Mouse (Mus musculus) neural tube, embryonic 11.5 days (tissue): ENCODE data around the gene Rab3a. TPM values are rescaled to one million over a fixed set of nuclear protein-coding genes. Genes with fewer than 3 reads are reported as not detected.
A peak's percentile ranks its signal among the peaks of the same experiment; 100 is the strongest.

Experiments used
- ATAC-seq: fragments of 200-750 bp; cut with Nextera tagmentation; 2 replicates; pipeline ENCODE4 v1.8.0; 2017; ENCODE audit warnings: moderate number of reproducible peaks, mild to moderate bottlenecking, moderate TSS enrichment, moderate library complexity; ENCODE audit not compliant: insufficient read depth, low FRiP score, low TSS enrichment
- DNase-seq: peaks from one replicate; pipeline ENCODE4 v3.0.0-alpha.2; 2015; ENCODE audit warnings: low spot score
- H3K27ac ChIP-seq: fragments of 300-500 bp; sonication (generic); 2 replicates; pipeline ENCODE4 v1.5.1; 2014; ENCODE audit warnings: low read depth, mild to moderate bottlenecking, low read length
- H3K27me3 ChIP-seq: fragments of 300-500 bp; sonication (generic); 2 replicates; pipeline ENCODE4 v1.6.1; 2014; ENCODE audit warnings: mild to moderate bottlenecking, low read length, mixed read lengths; ENCODE audit not compliant: control insufficient read depth, insufficient read depth
- H3K36me3 ChIP-seq: fragments of 300-500 bp; sonication (generic); 2 replicates; pipeline ENCODE4 v1.6.1; 2014; ENCODE audit warnings: mild to moderate bottlenecking, low read length, moderate library complexity, mixed read lengths; ENCODE audit not compliant: control insufficient read depth, insufficient read depth
- H3K4me1 ChIP-seq: fragments of 300-500 bp; sonication (generic); 2 replicates; pipeline ENCODE4 v1.6.1; 2014; ENCODE audit warnings: low read length, mixed read lengths; ENCODE audit not compliant: control insufficient read depth, insufficient read depth
- H3K4me2 ChIP-seq: fragments of 300-500 bp; sonication (generic); 2 replicates; pipeline ENCODE4 v1.6.1; 2014; ENCODE audit warnings: low read depth, mild to moderate bottlenecking, moderate library complexity
- H3K4me3 ChIP-seq: fragments of 300-500 bp; sonication (generic); 2 replicates; pipeline ENCODE4 v1.5.1; 2014; ENCODE audit warnings: low read depth, low read length
- H3K9ac ChIP-seq: fragments of 300-500 bp; sonication (generic); 2 replicates; pipeline ENCODE4 v1.6.1; 2014; ENCODE audit warnings: mild to moderate bottlenecking, low read length
- H3K9me3 ChIP-seq: fragments of 300-500 bp; sonication (generic); 2 replicates; pipeline ENCODE4 v1.6.1; 2016; ENCODE audit warnings: low read length; ENCODE audit not compliant: control insufficient read depth
- WGBS: fragments of 180-500 bp; shearing (Covaris S2); extraction: QIAGEN DNeasy Blood & Tissue Kit; methylation state at CpG from one replicate; pipeline ENCODE4 v1.1.7; 2014; 5-methylcytosine and 5-hydroxymethylcytosine counted together
- polyA plus RNA-seq: library from polyadenylated mRNA; unstranded; fragments of >200 nt; fragmentation: Nextera tagmentation; extraction: Ambion mirVana; gene quantifications from 2 replicates; pipeline ENCODE4 v1.2.1, GENCODE M21; 2014

Gene Rab3a
- polyA plus RNA-seq, 1 experiment from 2014 or later, result 111 TPM

- no peaks in the 10 kb centered on the region for H3K9me3 ChIP-seq
- peak overlapping the region; percentile 15; the same call in 1 of the 2 replicates for H3K27ac ChIP-seq
- 0 out of 2 replicates have a peak overlapping the region, but pooled peaks have one; percentile 6 for H3K4me2 ChIP-seq
- 0 out of 2 replicates have a peak overlapping the region, but pooled peaks have one; percentile 26 for H3K9ac ChIP-seq
- DNase-seq, result peak; percentile 40
- WGBS, result 21% methylated on average over 21 of the region's 21 CpGs
- no peaks in the 10 kb centered on the region for H3K27me3 ChIP-seq
- ATAC-seq, result no peak
- H3K4me3 ChIP-seq, result no peak overlapping the region
- H3K4me1 ChIP-seq, result peaks cover 4% of the 10 kb centered on the region; the same call in 1 of the 2 replicates
- H3K36me3 ChIP-seq, result no peaks in the 10 kb centered on the region
These were observed 1.3 kb upstream of the Rab3a start for GRCm38 (mm10) chr8:70753151-70753550.

DNA sequence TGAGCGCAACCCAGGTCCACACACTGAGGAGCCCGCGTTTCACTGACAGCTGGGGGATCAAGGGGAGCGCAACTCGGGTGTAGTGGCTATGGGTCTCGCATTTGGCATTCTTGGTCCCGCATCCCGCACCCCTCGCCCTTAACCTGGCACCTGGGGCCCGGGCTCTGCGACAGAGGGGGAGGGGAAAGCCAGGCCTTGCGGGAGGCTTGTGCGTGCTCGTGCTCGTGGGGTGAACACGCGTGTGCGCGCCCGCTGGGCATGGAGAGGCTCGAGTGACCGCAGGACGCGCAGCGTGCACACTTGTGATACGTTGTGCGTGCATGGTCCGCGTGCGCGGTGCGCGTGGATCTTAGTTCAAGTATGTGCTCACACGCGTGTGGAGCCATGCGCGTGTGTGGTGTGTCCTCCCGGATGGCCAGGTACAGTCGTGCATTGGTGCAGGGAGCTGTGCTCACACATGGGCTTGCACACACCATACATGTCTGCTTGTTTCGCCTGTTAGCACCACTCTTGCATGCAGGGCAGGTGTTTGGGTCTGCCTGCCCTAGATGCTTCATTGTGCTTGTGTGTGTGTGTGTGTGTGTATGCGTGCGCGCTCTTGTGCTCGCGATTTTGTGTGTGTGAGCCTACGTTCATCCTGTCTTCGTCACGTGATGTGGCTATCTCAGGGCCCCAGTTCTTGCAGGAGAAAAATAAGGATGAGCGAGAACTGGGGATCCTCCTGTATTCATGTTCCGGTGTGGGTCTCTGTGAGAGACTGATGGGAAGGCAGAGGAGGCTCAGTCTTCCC is 587 bp downstream of the Rab3a start:
- peaks cover 10% of the 10 kb centered on the region for H3K4me1 ChIP-seq
- peak overlapping the region; percentile 86 for H3K4me2 ChIP-seq
- H3K27ac ChIP-seq, result no peak overlapping the region
- H3K9me3 ChIP-seq, result no peaks in the 10 kb centered on the region
- H3K9ac ChIP-seq, result peak overlapping the region; percentile 79
- ATAC-seq, result peak; percentile 58
- peak overlapping the region; percentile 67 for H3K4me3 ChIP-seq
- no peaks in the 10 kb centered on the region for H3K36me3 ChIP-seq
- 19% methylated on average over 50 of the region's 50 CpGs for WGBS
- DNase-seq, result peak; percentile 67
- H3K27me3 ChIP-seq, result no peaks in the 10 kb centered on the region

- ATAC-seq (no peak), DNase-seq (peak; percentile 6)
- peak overlapping the region; percentile 86 for H3K4me2 ChIP-seq
- H3K4me1 ChIP-seq, result peaks cover 11% of the 10 kb centered on the region
- no peaks in the 10 kb centered on the region for H3K36me3 ChIP-seq
- H3K27me3 ChIP-seq, result no peaks in the 10 kb centered on the region
- no peaks in the 10 kb centered on the region for H3K9me3 ChIP-seq
- WGBS, result 82% methylated on average over 24 of the region's 24 CpGs
- peak overlapping the region; percentile 67 for H3K4me3 ChIP-seq
- H3K9ac ChIP-seq, result no peak overlapping the region
- H3K27ac ChIP-seq, result no peak overlapping the region
These were observed 1.4 kb downstream of the Rab3a start for GRCm38 (mm10) chr8:70755661-70756475.

- Histone ChIP-seq H3K27me3 (no peaks in the 10 kb centered on the region), H3K36me3 (no peaks in the 10 kb centered on the region), H3K4me2 (no peak overlapping the region), H3K9ac (no peak overlapping the region), H3K9me3 (no peaks in the 10 kb centered on the region), H3K4me3 (no peak overlapping the region), H3K27ac (no peak overlapping the region), H3K4me1 (peaks cover 11% of the 10 kb centered on the region)
- no peak for ATAC-seq
- DNase-seq, result peak; percentile 9
- WGBS, result 94% methylated on average over 6 of the region's 6 CpGs
These were observed 2.1 kb downstream of the Rab3a start for GRCm38 (mm10) chr8:70756476-70757040.

DNA sequence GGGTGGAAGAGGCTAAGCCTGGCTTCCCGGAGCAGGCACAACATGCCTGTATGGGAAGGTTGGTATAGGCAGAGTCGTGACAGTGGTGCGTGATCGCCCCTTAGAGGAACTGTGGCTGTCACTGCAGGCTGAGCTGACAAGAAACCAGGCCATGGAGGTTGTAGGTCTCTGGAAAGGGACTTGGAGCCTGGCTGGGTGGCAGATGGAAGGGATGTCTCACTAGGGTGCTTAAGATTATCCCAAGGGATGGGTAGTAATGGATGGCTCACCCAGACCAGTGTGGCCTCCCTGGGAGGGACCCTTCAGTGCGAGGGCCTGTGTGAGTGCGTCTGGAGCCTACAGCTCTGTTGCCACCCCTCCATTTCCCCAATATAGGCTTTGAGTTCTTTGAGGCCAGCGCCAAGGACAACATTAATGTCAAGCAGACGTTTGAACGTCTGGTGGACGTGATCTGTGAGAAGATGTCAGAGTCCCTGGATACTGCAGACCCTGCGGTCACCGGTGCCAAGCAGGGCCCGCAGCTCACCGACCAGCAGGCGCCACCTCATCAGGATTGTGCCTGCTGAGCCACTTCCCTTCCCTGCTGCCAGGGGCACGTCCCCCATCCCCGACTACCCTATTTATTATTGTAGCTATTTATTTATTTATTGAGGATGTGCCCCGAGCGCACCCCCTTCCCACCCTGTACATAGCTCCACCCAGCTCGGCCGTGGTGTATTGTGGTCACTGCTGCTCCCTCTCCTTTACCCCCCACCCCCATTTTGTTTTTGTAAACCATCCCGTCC is 3.2 kb downstream of the Rab3a start:
- Histone ChIP-seq H3K36me3 (no peaks in the 10 kb centered on the region), H3K27me3 (no peaks in the 10 kb centered on the region), H3K4me1 (peaks cover 11% of the 10 kb centered on the region), H3K9me3 (no peaks in the 10 kb centered on the region), H3K27ac (0 out of 2 replicates have a peak overlapping the region, but pooled peaks have one; percentile 27), H3K9ac (no peak overlapping the region), H3K4me2 (no peak overlapping the region), H3K4me3 (no peak overlapping the region)
- DNase-seq, result peak; percentile 26
- ATAC-seq, result no peak
- 69% methylated on average over 22 of the region's 22 CpGs for WGBS

- no peak overlapping the region for H3K27ac ChIP-seq
- DNase-seq, result peak; percentile 7
- no peak overlapping the region for H3K4me2 ChIP-seq
- no peak overlapping the region for H3K9ac ChIP-seq
- H3K36me3 ChIP-seq, result no peaks in the 10 kb centered on the region
- H3K27me3 ChIP-seq, result no peaks in the 10 kb centered on the region
- no peak overlapping the region for H3K4me3 ChIP-seq
- no peaks in the 10 kb centered on the region for H3K9me3 ChIP-seq
- H3K4me1 ChIP-seq, result peaks cover 11% of the 10 kb centered on the region
- ATAC-seq, result no peak
- WGBS, result 82% methylated on average over 7 of the region's 7 CpGs
These were observed 3.8 kb downstream of the Rab3a start for GRCm38 (mm10) chr8:70758308-70758615.

- no peaks in the 10 kb centered on the region for H3K9me3 ChIP-seq
- H3K4me3 ChIP-seq, result no peak overlapping the region
- H3K27ac ChIP-seq, result no peak overlapping the region
- no peak overlapping the region for H3K9ac ChIP-seq
- ATAC-seq, result no peak
- WGBS, result 75% methylated on average over 19 of the region's 19 CpGs
- no peaks in the 10 kb centered on the region for H3K27me3 ChIP-seq
- no peak overlapping the region for H3K4me2 ChIP-seq
- H3K36me3 ChIP-seq, result no peaks in the 10 kb centered on the region
- no peak for DNase-seq
- peaks cover 11% of the 10 kb centered on the region for H3K4me1 ChIP-seq
These were observed 4.4 kb downstream of the Rab3a start for GRCm38 (mm10) chr8:70758616-70759561.
